Mouse (Mus musculus) ES-Bruce4 (cell line): ENCODE data around the gene Zbtb16.

Experiments used
- CTCF ChIP-seq: IDR thresholded peaks from one replicate; pipeline ENCODE4 v1.8.1; 2011; ENCODE audit warnings: low read depth, low read length
- EP300 ChIP-seq: IDR thresholded peaks from 2 replicates; pipeline ENCODE4 v1.6.1; 2011; ENCODE audit warnings: low read depth, low read length; ENCODE audit not compliant: insufficient read depth
- POLR2A ChIP-seq: IDR thresholded peaks from one replicate; pipeline ENCODE4 v1.8.1; 2011; ENCODE audit warnings: low read length; ENCODE audit not compliant: insufficient read depth

DNA sequence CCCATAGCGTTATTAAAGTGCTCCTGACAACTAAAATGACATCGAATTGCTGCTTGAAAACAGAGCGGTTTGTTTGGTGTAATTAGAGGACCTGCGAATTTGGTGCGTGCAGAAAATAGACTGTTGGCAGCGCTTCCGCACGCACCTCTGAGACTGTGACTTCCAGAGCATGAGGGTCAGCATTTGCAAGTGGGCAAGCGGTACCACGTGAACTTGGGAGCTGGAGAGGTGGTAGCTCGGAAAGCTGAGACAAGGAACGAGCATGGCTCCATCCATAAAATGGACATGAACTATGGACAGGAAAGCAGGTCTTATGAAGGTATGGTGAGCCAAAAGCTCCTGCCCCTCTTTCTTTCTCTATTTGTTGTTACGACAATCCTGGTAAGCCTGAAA is 107.3 kb downstream of the Zbtb16 start:
- no peak for TF ChIP-seq CTCF
- no peak for TF ChIP-seq EP300
- no peak for TF ChIP-seq POLR2A
